30 mouse cellular contexts compared by ENCODE assay signal in genomic region chr11:81765288-81765687, GRCm38 (mm10).
A peak's percentile ranks its signal among the peaks of the same experiment; 100 is the strongest.
DNase-seq lines count a peak whose midpoint lies in the region; ATAC-seq lines count a peak whose summit lies in the region.
"Had no signal": no experiment of that assay in that cellular context is flagged by ENCODE, and none has a peak within 500 bp of the region (broad histone marks: within the 10 kb centered on the region; RNA-seq: fewer than 3 reads in every experiment).

No protein-coding gene starts in this region.

- H3K4me1 ChIP-seq in heart, embryonic 12.5 days (replicated peaks) = no peaks in the 10 kb centered on the region
- no peaks in the 10 kb centered on the region for H3K4me1 ChIP-seq in embryonic facial prominence, embryonic 14.5 days (ENCODE audit: control insufficient read depth, insufficient read depth, low read length)
- peaks cover 18% of the 10 kb centered on the region for H3K4me1 ChIP-seq in limb, embryonic 13.5 days
- H3K4me1 ChIP-seq: heart, embryonic 13.5 days; liver, embryonic 15.5 days had no signal

- peak; percentile 53 for DNase-seq in heart, adult 11 months
- peak; percentile 78 for DNase-seq in embryonic facial prominence, embryonic 14.5 days (ENCODE audit: low spot score)
- DNase-seq in cerebellum, postnatal 36 days = no peak
- no peak for DNase-seq in urinary bladder, postnatal 25 days (ENCODE audit: low spot score)
- DNase-seq in c-Kit-positive CD71-positive TER-119-positive erythroid progenitor cells, embryonic 14.5 days (ENCODE audit: low spot score) = no peak
- DNase-seq: adrenal gland, adult 2 months; adrenal gland, postnatal 36 days; cerebellum, adult 2 months; cerebellum, postnatal 25 days; heart, adult 2 months; kidney, adult 9 months; kidney, postnatal 14 days; layer of hippocampus, adult 9-11 months; liver; lung, postnatal 14 days; right cerebral cortex, postnatal 25 days; spleen, adult 18-20 months; thymus, adult 2 months; thymus, postnatal 36 days had no signal

- H3K36me3 ChIP-seq in heart, embryonic 12.5 days = no peaks in the 10 kb centered on the region
- no peaks in the 10 kb centered on the region for H3K36me3 ChIP-seq in embryonic facial prominence, embryonic 14.5 days (ENCODE audit: control insufficient read depth, insufficient read depth, low read length)
- H3K36me3 ChIP-seq in limb, embryonic 13.5 days = no peaks in the 10 kb centered on the region
- H3K36me3 ChIP-seq: heart, embryonic 13.5 days; liver, embryonic 15.5 days; midbrain, embryonic 15.5 days; neural tube, embryonic 15.5 days had no signal

- no peak overlapping the region for H3K9ac ChIP-seq in heart, embryonic 12.5 days
- no peak overlapping the region for H3K9ac ChIP-seq in embryonic facial prominence, embryonic 14.5 days (ENCODE audit: low read depth, low read length)
- H3K9ac ChIP-seq in limb, embryonic 13.5 days = no peak overlapping the region
- H3K9ac ChIP-seq: heart, embryonic 13.5 days; hindbrain, embryonic 14.5 days; liver, embryonic 15.5 days; lung, embryonic 14.5 days; midbrain, embryonic 15.5 days; neural tube, embryonic 15.5 days had no signal

- H3K4me2 ChIP-seq in heart, embryonic 12.5 days = no peak overlapping the region
- H3K4me2 ChIP-seq in embryonic facial prominence, embryonic 14.5 days (ENCODE audit: low read depth, low read length) = no peak overlapping the region
- no peak overlapping the region for H3K4me2 ChIP-seq in limb, embryonic 13.5 days (replicated peaks)
- H3K4me2 ChIP-seq: heart, embryonic 13.5 days; hindbrain, embryonic 14.5 days; liver, embryonic 15.5 days; lung, embryonic 14.5 days; midbrain, embryonic 15.5 days; neural tube, embryonic 15.5 days had no signal

- H3K27ac ChIP-seq in heart, embryonic 12.5 days (ENCODE audit: poor library complexity, severe bottlenecking) = no peak overlapping the region
- peak overlapping the region; percentile 65 for H3K27ac ChIP-seq in embryonic facial prominence, embryonic 14.5 days (replicated peaks; ENCODE audit: low read depth, low read length)
- H3K27ac ChIP-seq in limb, embryonic 13.5 days = peak overlapping the region; percentile 18; the same call in 1 of the 2 replicates
- H3K27ac ChIP-seq: heart, adult 2 months; heart, embryonic 13.5 days; hindbrain, embryonic 14.5 days; liver, embryonic 15.5 days; midbrain, embryonic 15.5 days; neural tube, embryonic 15.5 days had no signal

- H3K9me3 ChIP-seq in heart, embryonic 12.5 days (replicated peaks) = no peaks in the 10 kb centered on the region
- H3K9me3 ChIP-seq in embryonic facial prominence, embryonic 14.5 days (ENCODE audit: control insufficient read depth, low read length) = no peaks in the 10 kb centered on the region
- no peaks in the 10 kb centered on the region for H3K9me3 ChIP-seq in limb, embryonic 13.5 days
- H3K9me3 ChIP-seq: heart, embryonic 13.5 days; liver, embryonic 15.5 days; midbrain, embryonic 15.5 days; neural tube, embryonic 15.5 days had no signal

- no peaks in the 10 kb centered on the region for H3K27me3 ChIP-seq in heart, embryonic 12.5 days (replicated peaks)
- no peaks in the 10 kb centered on the region for H3K27me3 ChIP-seq in embryonic facial prominence, embryonic 14.5 days (replicated peaks; ENCODE audit: control insufficient read depth, insufficient read depth, low read length)
- H3K27me3 ChIP-seq in limb, embryonic 13.5 days = peaks cover 27% of the 10 kb centered on the region
- H3K27me3 ChIP-seq: heart, embryonic 13.5 days; liver, embryonic 15.5 days; midbrain, embryonic 15.5 days; neural tube, embryonic 15.5 days had no signal

- ATAC-seq in heart, embryonic 12.5 days (ENCODE audit: insufficient number of reproducible peaks, low FRiP score) = no peak
- no peak for ATAC-seq in embryonic facial prominence, embryonic 14.5 days (ENCODE audit: low read depth)
- ATAC-seq in limb, embryonic 13.5 days (ENCODE audit: low FRiP score, low read depth) = peak; percentile 67; the same call in 1 of the 2 replicates
- ATAC-seq: CD4-positive, CD25-positive, alpha-beta regulatory T cell, adult 4 months; forebrain, embryonic 14.5 days; intestine, postnatal 0 days; midbrain, embryonic 15.5 days had no signal

- no peak overlapping the region for H3K4me3 ChIP-seq in heart, embryonic 12.5 days
- no peak overlapping the region for H3K4me3 ChIP-seq in embryonic facial prominence, embryonic 14.5 days (ENCODE audit: low read depth, low read length)
- H3K4me3 ChIP-seq in limb, embryonic 13.5 days = no peak overlapping the region
- H3K4me3 ChIP-seq: heart, adult 2 months; heart, embryonic 13.5 days; liver, embryonic 15.5 days; midbrain, embryonic 15.5 days; neural tube, embryonic 15.5 days had no signal

- WGBS in heart, embryonic 12.5 days = 76% methylated on average over 5 of the region's 5 CpGs
- WGBS in embryonic facial prominence, embryonic 14.5 days = 38% methylated on average over 5 of the region's 5 CpGs
- WGBS in limb, embryonic 13.5 days = 37% methylated on average over 5 of the region's 5 CpGs

Comparison
In these comparisons a context has a peak if more than half of its experiments do, and no peak if none do; other contexts are left out.
1. DNase-seq: peak in heart, adult 11 months (single experiment) and embryonic facial prominence, embryonic 14.5 days (single experiment); none in cerebellum, postnatal 36 days (0 of 2), urinary bladder, postnatal 25 days (single experiment) and c-Kit-positive CD71-positive TER-119-positive erythroid progenitor cells, embryonic 14.5 days (single experiment).